Mouse (Mus musculus): ENCODE measurements at regions not wholly inside any gene's neighbourhood (a gene's known extent, or its start where the extent isn't known, plus 50 kb on each side); places are given as distances from the start of the nearest gene placed in this dataset.
A peak's percentile ranks its signal among the peaks of the same experiment; 100 is the strongest.

GRCm38 (mm10) chr16:31508981-31509380, 86.9 kb downstream of the Bdh1 start:
- H3K4me2 ChIP-seq, result peak overlapping the region; percentile 49
- H3K9me3 ChIP-seq, result no peaks in the 10 kb centered on the region
- H3K27ac ChIP-seq (replicated peaks), result peak overlapping the region; percentile 81
- peaks cover 8% of the 10 kb centered on the region; the same call in 1 of the 2 replicates for H3K27me3 ChIP-seq
- ATAC-seq (ENCODE audit: low read depth), result peak; percentile 92
- peak overlapping the region; percentile 19 for H3K4me3 ChIP-seq
- WGBS, result 1% methylated on average over 18 of the region's 18 CpGs
- H3K9ac ChIP-seq, result peak overlapping the region; percentile 61
- peaks cover 37% of the 10 kb centered on the region for H3K4me1 ChIP-seq (replicated peaks)
- H3K36me3 ChIP-seq, result no peaks in the 10 kb centered on the region

DNA sequence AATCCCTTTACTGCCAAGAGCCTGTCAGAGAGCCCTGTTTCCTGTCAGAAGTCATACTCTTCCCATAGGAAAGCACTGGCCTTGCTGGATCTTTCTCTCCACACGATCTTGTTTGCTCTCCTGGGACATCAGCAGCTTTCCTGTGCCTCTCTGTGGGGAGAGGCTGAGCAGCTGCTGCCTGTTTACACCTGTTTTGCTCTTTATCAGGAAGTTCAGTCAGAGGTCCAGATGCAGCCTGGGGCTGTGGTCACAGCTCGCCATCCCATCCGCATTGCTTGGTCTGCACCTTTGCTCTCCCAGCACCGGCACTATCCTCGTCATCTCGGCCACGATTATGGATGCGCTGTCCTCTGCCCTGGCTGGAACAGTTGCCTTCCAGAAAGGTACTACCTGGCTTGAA, 88.0 kb downstream of the Bdh1 start:
- Histone ChIP-seq H3K9ac (no peak overlapping the region), H3K4me3 (no peak overlapping the region), H3K4me1 (replicated peaks) (peaks cover 35% of the 10 kb centered on the region), H3K27me3 (peaks cover 8% of the 10 kb centered on the region; the same call in 1 of the 2 replicates), H3K9me3 (no peaks in the 10 kb centered on the region), H3K4me2 (no peak overlapping the region), H3K36me3 (no peaks in the 10 kb centered on the region), H3K27ac (replicated peaks) (no peak overlapping the region)
- ATAC-seq (ENCODE audit: low read depth), result no peak
- WGBS, result 81% methylated on average over 8 of the region's 8 CpGs

GRCm38 (mm10) chr16:31518816-31519215, 96.7 kb downstream of the Bdh1 start:
- Histone ChIP-seq H3K4me3 (no peak overlapping the region), H3K27me3 (no peaks in the 10 kb centered on the region), H3K9me3 (no peaks in the 10 kb centered on the region), H3K9ac (no peak overlapping the region), H3K4me1 (replicated peaks) (peaks cover 4% of the 10 kb centered on the region; the same call in 1 of the 2 replicates), H3K27ac (replicated peaks) (no peak overlapping the region), H3K4me2 (no peak overlapping the region), H3K36me3 (no peaks in the 10 kb centered on the region)
- WGBS, result 93% methylated on average over 3 of the region's 3 CpGs
- ATAC-seq (ENCODE audit: low read depth), result no peak

DNA sequence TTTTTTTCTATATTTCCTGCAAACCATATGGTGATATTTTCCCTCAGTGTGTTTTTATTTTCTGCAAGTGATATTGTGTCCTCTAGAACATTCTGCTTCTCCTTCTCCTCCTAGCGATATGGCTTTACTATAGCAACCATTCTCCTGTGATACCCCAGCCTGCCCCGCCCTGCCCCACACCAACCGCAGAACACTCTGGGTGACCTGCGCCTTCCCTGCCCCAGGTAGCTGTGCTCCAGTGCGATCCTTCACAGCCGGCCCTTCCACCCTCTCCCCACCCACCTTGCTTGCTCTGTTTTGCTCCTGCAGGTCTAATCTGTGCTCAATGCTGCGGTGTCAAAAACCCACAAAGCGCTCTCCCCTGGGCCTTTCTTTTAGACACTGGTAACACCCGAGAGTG, 98.0 kb downstream of the Bdh1 start:
- H3K4me1 ChIP-seq (replicated peaks), result peaks cover 4% of the 10 kb centered on the region; the same call in 1 of the 2 replicates
- H3K27ac ChIP-seq (replicated peaks), result no peak overlapping the region
- H3K9ac ChIP-seq, result no peak overlapping the region
- no peaks in the 10 kb centered on the region for H3K36me3 ChIP-seq
- no peaks in the 10 kb centered on the region for H3K9me3 ChIP-seq
- no peak for ATAC-seq (ENCODE audit: low read depth)
- 88% methylated on average over 9 of the region's 9 CpGs for WGBS
- H3K27me3 ChIP-seq, result no peaks in the 10 kb centered on the region
- H3K4me2 ChIP-seq, result no peak overlapping the region
- H3K4me3 ChIP-seq, result no peak overlapping the region

- Histone ChIP-seq H3K4me1 (replicated peaks) (peaks cover 4% of the 10 kb centered on the region; the same call in 1 of the 2 replicates), H3K4me2 (no peak overlapping the region), H3K9me3 (no peaks in the 10 kb centered on the region), H3K36me3 (no peaks in the 10 kb centered on the region), H3K27ac (replicated peaks) (no peak overlapping the region), H3K9ac (no peak overlapping the region), H3K4me3 (no peak overlapping the region), H3K27me3 (no peaks in the 10 kb centered on the region)
- ATAC-seq (ENCODE audit: low read depth), result no peak
- WGBS, result 70% methylated on average over 6 of the region's 6 CpGs
Measured at GRCm38 (mm10) chr16:31521786-31522185, 99.7 kb downstream of the Bdh1 start.

DNA sequence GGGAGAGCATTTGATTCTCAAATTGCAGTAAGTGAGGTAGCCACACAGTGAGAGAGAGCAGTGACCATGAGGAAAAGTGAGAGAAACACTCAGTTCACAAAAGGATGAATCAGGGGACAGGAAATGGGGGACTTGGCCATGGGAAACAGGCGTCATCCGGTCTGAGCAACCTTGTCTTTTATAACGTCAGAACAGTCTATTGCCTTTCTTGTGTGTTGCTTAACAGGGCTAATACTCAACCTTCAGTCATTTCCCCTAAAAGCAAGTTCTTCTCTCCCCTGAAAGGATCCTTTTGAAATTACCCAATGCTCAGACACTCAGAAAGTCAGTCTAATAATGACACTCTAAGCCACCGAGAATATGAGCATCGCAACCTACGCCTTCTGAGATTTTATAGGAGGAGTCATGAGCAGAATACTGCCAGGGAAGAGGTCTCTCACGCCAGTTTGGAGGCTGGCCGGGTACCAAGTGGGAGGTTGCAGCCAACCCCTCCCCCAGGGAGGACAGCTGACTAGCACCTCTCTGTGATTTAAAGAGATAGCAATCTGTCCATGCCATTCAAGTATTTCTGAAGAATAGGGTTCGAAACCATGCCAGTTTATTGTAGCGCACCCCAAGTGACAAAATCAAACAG, 104.7 kb downstream of the Bdh1 start:
- Histone ChIP-seq H3K4me2 (no peak overlapping the region), H3K36me3 (no peaks in the 10 kb centered on the region), H3K27me3 (no peaks in the 10 kb centered on the region), H3K9me3 (no peaks in the 10 kb centered on the region), H3K4me3 (no peak overlapping the region), H3K27ac (replicated peaks) (no peak overlapping the region), H3K9ac (no peak overlapping the region), H3K4me1 (replicated peaks) (peaks cover 9% of the 10 kb centered on the region)
- WGBS, result 60% methylated on average over 10 of the region's 10 CpGs
- ATAC-seq (ENCODE audit: low read depth), result no peak

GRCm38 (mm10) chr16:31528596-31529283, 106.7 kb downstream of the Bdh1 start:
- Histone ChIP-seq H3K4me3 (no peak overlapping the region), H3K9ac (no peak overlapping the region), H3K4me2 (no peak overlapping the region), H3K4me1 (replicated peaks) (peaks cover 20% of the 10 kb centered on the region), H3K27me3 (no peaks in the 10 kb centered on the region), H3K36me3 (no peaks in the 10 kb centered on the region), H3K9me3 (no peaks in the 10 kb centered on the region), H3K27ac (replicated peaks) (no peak overlapping the region)
- WGBS, result 70% methylated on average over 11 of the region's 11 CpGs
- ATAC-seq (ENCODE audit: low read depth), result no peak

DNA sequence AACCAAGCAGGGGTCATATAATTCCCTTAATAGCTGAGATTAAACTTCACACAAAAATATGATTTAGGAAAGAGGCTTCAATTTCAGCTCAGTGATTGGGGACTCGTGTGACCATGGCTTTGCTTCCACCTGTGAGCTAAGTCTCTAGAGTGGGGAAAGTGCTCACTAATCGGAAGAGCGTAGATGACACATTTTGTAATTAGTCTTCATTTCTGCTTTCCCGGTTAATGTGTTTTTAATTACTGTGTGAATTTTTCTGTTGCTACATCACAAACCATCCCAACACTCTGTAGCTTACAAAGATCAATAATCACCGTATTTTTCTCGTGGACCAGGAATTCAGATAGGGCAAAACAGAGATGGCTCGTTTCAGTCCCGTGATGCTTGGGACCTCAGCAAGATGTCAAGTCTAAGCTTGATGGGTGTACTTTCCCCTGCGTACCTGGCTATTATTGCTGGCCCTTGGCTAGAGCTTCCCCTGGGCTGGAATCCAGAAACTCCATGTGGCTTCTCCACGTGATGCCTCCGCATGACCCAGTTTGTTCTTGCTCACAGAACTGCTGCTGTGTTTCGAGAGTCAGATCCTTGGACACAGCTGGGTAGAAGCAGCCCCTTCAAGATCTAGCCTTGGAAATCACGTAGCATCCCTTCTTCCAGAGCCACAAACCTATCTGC, 107.3 kb downstream of the Bdh1 start:
- WGBS, result 74% methylated on average over 13 of the region's 13 CpGs
- Histone ChIP-seq H3K4me2 (no peak overlapping the region), H3K9ac (no peak overlapping the region), H3K9me3 (no peaks in the 10 kb centered on the region), H3K36me3 (no peaks in the 10 kb centered on the region), H3K27me3 (no peaks in the 10 kb centered on the region), H3K4me3 (no peak overlapping the region), H3K4me1 (replicated peaks) (peaks cover 20% of the 10 kb centered on the region), H3K27ac (replicated peaks) (0 out of 2 replicates have a peak overlapping the region, but pooled peaks have one; percentile 0)
- no peak for ATAC-seq (ENCODE audit: low read depth)

DNA sequence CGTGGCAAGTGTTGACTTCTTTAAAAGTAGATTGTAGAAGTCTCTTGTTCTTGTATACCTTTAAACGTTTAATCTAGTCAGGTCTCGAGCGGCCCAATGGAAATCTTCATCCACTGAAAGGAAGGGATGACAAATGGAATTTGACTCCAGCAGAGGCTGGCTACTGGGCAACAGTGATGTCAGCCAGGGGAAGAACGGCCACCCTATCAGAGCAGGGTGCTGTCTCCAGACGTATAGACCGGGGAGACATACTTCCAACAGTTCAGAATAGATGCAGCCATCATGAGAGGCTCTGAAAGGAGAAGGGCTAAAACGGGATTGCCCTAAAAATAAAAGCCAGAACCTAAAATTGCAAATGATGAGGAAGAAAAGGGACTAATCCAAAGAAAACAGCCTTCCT, 108.0 kb downstream of the Bdh1 start:
- no peaks in the 10 kb centered on the region for H3K27me3 ChIP-seq
- H3K36me3 ChIP-seq, result no peaks in the 10 kb centered on the region
- peaks cover 24% of the 10 kb centered on the region for H3K4me1 ChIP-seq (replicated peaks)
- no peak for ATAC-seq (ENCODE audit: low read depth)
- H3K9me3 ChIP-seq, result no peaks in the 10 kb centered on the region
- H3K27ac ChIP-seq (replicated peaks), result no peak overlapping the region
- H3K9ac ChIP-seq, result no peak overlapping the region
- H3K4me2 ChIP-seq, result no peak overlapping the region
- 91% methylated on average over 8 of the region's 8 CpGs for WGBS
- H3K4me3 ChIP-seq, result no peak overlapping the region

- WGBS, result 66% methylated on average over 6 of the region's 6 CpGs
- Histone ChIP-seq H3K27me3 (no peaks in the 10 kb centered on the region), H3K9ac (no peak overlapping the region), H3K4me3 (no peak overlapping the region), H3K9me3 (no peaks in the 10 kb centered on the region), H3K4me2 (no peak overlapping the region), H3K36me3 (no peaks in the 10 kb centered on the region), H3K27ac (replicated peaks) (no peak overlapping the region), H3K4me1 (replicated peaks) (peaks cover 25% of the 10 kb centered on the region)
- ATAC-seq (ENCODE audit: low read depth), result no peak
Measured at GRCm38 (mm10) chr16:31533196-31533777, 111.2 kb downstream of the Bdh1 start.

GRCm38 (mm10) chr16:31534923-31535523, 112.9 kb downstream of the Bdh1 start:
- H3K27me3 ChIP-seq, result no peaks in the 10 kb centered on the region
- H3K27ac ChIP-seq (replicated peaks), result no peak overlapping the region
- no peaks in the 10 kb centered on the region for H3K9me3 ChIP-seq
- no peak for ATAC-seq (ENCODE audit: low read depth)
- no peak overlapping the region for H3K4me3 ChIP-seq
- H3K36me3 ChIP-seq, result no peaks in the 10 kb centered on the region
- no peak overlapping the region for H3K9ac ChIP-seq
- peaks cover 18% of the 10 kb centered on the region for H3K4me1 ChIP-seq (replicated peaks)
- 6% methylated on average over 4 of the region's 4 CpGs for WGBS
- H3K4me2 ChIP-seq, result no peak overlapping the region

DNA sequence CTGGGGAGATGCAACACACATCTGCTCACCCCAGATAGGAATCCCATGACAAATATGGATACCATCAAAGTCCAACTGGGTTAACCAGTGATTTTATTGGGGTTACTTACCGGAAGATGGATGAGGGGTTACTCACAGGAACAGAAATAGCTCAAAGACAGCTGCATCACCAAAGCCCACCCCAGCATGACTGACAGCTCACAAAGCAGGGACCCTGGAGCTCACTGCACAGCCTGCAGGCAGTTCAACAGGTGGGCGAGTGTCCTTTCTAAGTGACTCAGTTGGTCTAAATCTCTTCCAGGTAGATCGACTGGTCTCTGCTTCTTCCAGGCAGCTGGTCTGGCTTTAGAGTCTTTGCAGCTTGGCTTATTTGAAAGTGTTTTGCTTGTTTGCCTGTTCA, 114.2 kb downstream of the Bdh1 start:
- Histone ChIP-seq H3K36me3 (no peaks in the 10 kb centered on the region), H3K4me3 (no peak overlapping the region), H3K9me3 (no peaks in the 10 kb centered on the region), H3K4me2 (no peak overlapping the region), H3K9ac (no peak overlapping the region), H3K4me1 (replicated peaks) (peaks cover 18% of the 10 kb centered on the region), H3K27ac (replicated peaks) (no peak overlapping the region), H3K27me3 (no peaks in the 10 kb centered on the region)
- no peak for ATAC-seq (ENCODE audit: low read depth)
- 59% methylated on average over 3 of the region's 3 CpGs for WGBS

Data from neural tube, embryonic 13.5 days (tissue).